Mouse (Mus musculus) testis, adult 2 months (tissue): ENCODE data around the gene Tspan6.

ENCODE experiments used
- CTCF ChIP-seq: fragments of 200-500 bp; IDR thresholded peaks from 2 replicates; pipeline ENCODE4 v1.5.1; 2012; ENCODE audit warnings: low read depth, mild to moderate bottlenecking, inconsistent platforms, low read length, moderate library complexity; ENCODE audit not compliant: control insufficient read depth, insufficient read depth, insufficient replicate concordance
- POLR2A ChIP-seq: fragments of 200-500 bp; IDR thresholded peaks from 2 replicates; pipeline ENCODE4 v1.6.1; 2012; ENCODE audit warnings: low read depth, mild to moderate bottlenecking, inconsistent platforms, low read length, moderate library complexity; ENCODE audit not compliant: control insufficient read depth

DNA sequence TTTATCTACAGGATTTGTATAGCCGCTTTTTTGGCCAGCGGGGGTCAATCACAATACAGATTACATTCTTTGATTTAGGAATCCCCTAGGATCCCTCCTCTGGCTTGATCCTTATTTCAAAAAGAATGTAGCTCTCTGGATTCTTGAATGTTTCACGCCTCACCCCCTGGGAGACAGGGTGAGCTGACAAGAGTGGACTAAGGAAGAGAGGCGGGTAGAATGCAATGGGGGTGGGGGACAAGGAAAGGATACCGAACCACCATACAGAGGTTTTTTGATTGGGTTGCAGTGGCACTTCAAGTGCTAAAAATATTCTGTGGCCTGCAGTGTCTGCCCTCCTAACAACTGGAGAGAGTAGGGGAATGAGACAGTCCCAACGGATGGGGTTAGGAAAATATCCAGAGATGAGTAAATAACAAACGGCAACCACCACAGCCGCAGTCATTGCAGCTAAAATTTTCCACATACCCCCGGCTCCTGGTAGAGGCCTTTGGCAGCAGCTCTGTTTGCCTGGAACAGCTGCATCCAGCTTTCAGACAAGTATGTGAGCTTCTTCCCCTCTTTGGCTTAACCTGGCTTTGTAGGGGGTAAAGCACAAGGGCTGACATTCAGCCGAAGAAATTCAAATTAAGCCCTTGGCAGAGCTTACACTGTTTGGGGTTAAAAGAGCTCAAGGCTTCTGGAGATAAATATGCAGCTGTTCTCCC lies 13.3 kb upstream of the Tspan6 start:
- TF ChIP-seq CTCF, result no peak
- no peak for TF ChIP-seq POLR2A
